Mouse (Mus musculus): ENCODE measurements around the gene Col25a1. TPM values are rescaled to one million over a fixed set of nuclear protein-coding genes. Genes with fewer than 3 reads are reported as not detected.

Gene Col25a1
- not detected in 2 replicates for polyA plus RNA-seq (2012; ENCODE audit: insufficient read depth, insufficient read length, low replicate concordance, missing spikeins)

DNA sequence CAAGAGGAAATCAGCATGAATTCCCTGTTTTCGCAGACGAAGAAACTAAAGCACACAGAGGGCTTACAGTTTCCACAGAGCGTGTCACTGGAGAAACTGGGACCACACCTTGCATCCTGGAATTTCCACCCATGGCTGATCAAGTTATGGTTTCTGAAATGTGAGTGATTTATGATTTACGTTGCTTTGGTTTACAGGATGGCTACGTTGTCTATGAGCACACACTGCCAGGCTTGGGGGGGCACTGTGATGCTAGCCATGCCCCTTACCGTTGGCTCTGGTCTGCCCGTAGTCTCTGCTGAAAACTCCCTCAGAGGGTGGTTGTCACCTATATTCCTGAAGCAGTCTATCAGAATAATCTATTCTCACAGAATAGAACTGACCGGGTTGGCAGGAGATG, at the start of gene Col25a1:
Gene Col25a1, plus strand, starts transcription at position 301 of the 400 bp plus-strand sequence.
- Histone ChIP-seq H3K4me1 (ENCODE audit: control insufficient read depth, insufficient read depth, low read length) (0 out of 2 replicates have a peak, but pooled peaks cover 3% of the 10 kb centered on the region), H3K4me3 (ENCODE audit: insufficient read depth, low read depth, low read length) (no peak within 1 kb of the TSS), H3K27ac (ENCODE audit: insufficient read depth, low read depth, low read length) (no peak within 1 kb of the TSS)
- WGBS: 90% methylated on average over 8 of the region's 8 CpGs
- TF ChIP-seq POLR2A (IDR thresholded peaks at IDR 0.05; ENCODE audit: insufficient read depth, low read depth, low read length): no peak
- no peak for TF ChIP-seq CTCF (IDR thresholded peaks at IDR 0.05; ENCODE audit: insufficient read depth, low read depth, low read length)

DNA sequence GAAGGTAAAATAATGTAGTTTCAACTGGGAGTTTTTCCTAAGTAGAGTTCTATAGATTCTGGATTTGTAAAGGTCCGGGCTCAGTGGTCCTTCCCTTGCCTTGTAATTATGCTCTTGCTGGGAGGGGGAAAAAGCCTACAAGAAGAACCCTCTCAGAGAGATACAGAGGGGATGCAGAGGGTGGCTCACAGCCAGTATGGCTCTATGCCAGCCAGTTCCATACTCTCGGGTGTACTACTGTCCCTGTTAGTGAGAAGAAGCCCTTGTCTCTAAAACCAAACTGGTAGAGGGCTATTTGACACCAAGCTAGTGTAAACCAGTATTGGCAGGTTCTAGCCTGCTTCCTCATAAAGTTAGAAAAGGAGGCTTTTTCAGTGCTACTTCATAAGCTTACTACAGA, 48.0 kb upstream of the Col25a1 start:
- WGBS: 27% methylated on average over 2 of the region's 2 CpGs

GRCm38 (mm10) chr3:130086372-130087080, 44.8 kb upstream of the Col25a1 start:
- Histone ChIP-seq H3K27ac (ENCODE audit: insufficient read depth, low read depth, low read length) (no peak overlapping the region), H3K4me1 (ENCODE audit: control insufficient read depth, insufficient read depth, low read length) (peaks cover 2% of the 10 kb centered on the region; the same call in 1 of the 2 replicates), H3K4me3 (ENCODE audit: insufficient read depth, low read depth, low read length) (no peak overlapping the region)
- no peak for TF ChIP-seq CTCF (IDR thresholded peaks at IDR 0.05; ENCODE audit: insufficient read depth, low read depth, low read length)
- 42% methylated on average over 13 of the region's 13 CpGs for WGBS

More for the DNA sequence above, 48.0 kb upstream of the Col25a1 start:
- TF ChIP-seq CTCF (IDR thresholded peaks at IDR 0.05; ENCODE audit: insufficient read depth, low read depth, low read length) (no peak), POLR2A (IDR thresholded peaks at IDR 0.05; ENCODE audit: insufficient read depth, low read depth, low read length) (no peak)
- H3K27ac ChIP-seq (ENCODE audit: insufficient read depth, low read depth, low read length): no peak overlapping the region
- H3K4me3 ChIP-seq (ENCODE audit: insufficient read depth, low read depth, low read length): no peak overlapping the region
- peaks cover 2% of the 10 kb centered on the region; the same call in 1 of the 2 replicates for H3K4me1 ChIP-seq (ENCODE audit: control insufficient read depth, insufficient read depth, low read length)

- Histone ChIP-seq H3K4me3 (ENCODE audit: insufficient read depth, low read depth, low read length) (no peak overlapping the region), H3K27ac (ENCODE audit: insufficient read depth, low read depth, low read length) (no peak overlapping the region), H3K4me1 (ENCODE audit: control insufficient read depth, insufficient read depth, low read length) (peaks cover 2% of the 10 kb centered on the region; the same call in 1 of the 2 replicates)
- WGBS: 90% methylated on average over 9 of the region's 9 CpGs
- TF ChIP-seq POLR2A (IDR thresholded peaks at IDR 0.05; ENCODE audit: insufficient read depth, low read depth, low read length) (no peak), CTCF (IDR thresholded peaks at IDR 0.05; ENCODE audit: insufficient read depth, low read depth, low read length) (no peak)
Measured at GRCm38 (mm10) chr3:130087466-130087865, 43.8 kb upstream of the Col25a1 start.

GRCm38 (mm10) chr3:130088654-130089053, 42.6 kb upstream of the Col25a1 start:
- no peak overlapping the region for H3K4me3 ChIP-seq (ENCODE audit: insufficient read depth, low read depth, low read length)
- no peak overlapping the region for H3K27ac ChIP-seq (ENCODE audit: insufficient read depth, low read depth, low read length)
- WGBS: 93% methylated on average over 9 of the region's 9 CpGs
- H3K4me1 ChIP-seq (ENCODE audit: control insufficient read depth, insufficient read depth, low read length): peaks cover 2% of the 10 kb centered on the region; the same call in 1 of the 2 replicates
- no peak for TF ChIP-seq CTCF (IDR thresholded peaks at IDR 0.05; ENCODE audit: insufficient read depth, low read depth, low read length)
- no peak for TF ChIP-seq POLR2A (IDR thresholded peaks at IDR 0.05; ENCODE audit: insufficient read depth, low read depth, low read length)

- TF ChIP-seq CTCF (IDR thresholded peaks at IDR 0.05; ENCODE audit: insufficient read depth, low read depth, low read length) (no peak), POLR2A (IDR thresholded peaks at IDR 0.05; ENCODE audit: insufficient read depth, low read depth, low read length) (no peak)
- Histone ChIP-seq H3K4me1 (ENCODE audit: control insufficient read depth, insufficient read depth, low read length) (peaks cover 2% of the 10 kb centered on the region; the same call in 1 of the 2 replicates), H3K27ac (ENCODE audit: insufficient read depth, low read depth, low read length) (no peak overlapping the region), H3K4me3 (ENCODE audit: insufficient read depth, low read depth, low read length) (no peak overlapping the region)
- 34% methylated on average over 9 of the region's 9 CpGs for WGBS
Measured at GRCm38 (mm10) chr3:130090460-130090859, 40.8 kb upstream of the Col25a1 start.

GRCm38 (mm10) chr3:130094125-130094704, 37.1 kb upstream of the Col25a1 start:
- 70% methylated on average over 5 of the region's 5 CpGs for WGBS
- no peaks in the 10 kb centered on the region for H3K4me1 ChIP-seq (ENCODE audit: control insufficient read depth, insufficient read depth, low read length)
- TF ChIP-seq POLR2A (IDR thresholded peaks at IDR 0.05; ENCODE audit: insufficient read depth, low read depth, low read length) (no peak), CTCF (IDR thresholded peaks at IDR 0.05; ENCODE audit: insufficient read depth, low read depth, low read length) (no peak)
- no peak overlapping the region for H3K27ac ChIP-seq (ENCODE audit: insufficient read depth, low read depth, low read length)
- H3K4me3 ChIP-seq (ENCODE audit: insufficient read depth, low read depth, low read length): no peak overlapping the region

DNA sequence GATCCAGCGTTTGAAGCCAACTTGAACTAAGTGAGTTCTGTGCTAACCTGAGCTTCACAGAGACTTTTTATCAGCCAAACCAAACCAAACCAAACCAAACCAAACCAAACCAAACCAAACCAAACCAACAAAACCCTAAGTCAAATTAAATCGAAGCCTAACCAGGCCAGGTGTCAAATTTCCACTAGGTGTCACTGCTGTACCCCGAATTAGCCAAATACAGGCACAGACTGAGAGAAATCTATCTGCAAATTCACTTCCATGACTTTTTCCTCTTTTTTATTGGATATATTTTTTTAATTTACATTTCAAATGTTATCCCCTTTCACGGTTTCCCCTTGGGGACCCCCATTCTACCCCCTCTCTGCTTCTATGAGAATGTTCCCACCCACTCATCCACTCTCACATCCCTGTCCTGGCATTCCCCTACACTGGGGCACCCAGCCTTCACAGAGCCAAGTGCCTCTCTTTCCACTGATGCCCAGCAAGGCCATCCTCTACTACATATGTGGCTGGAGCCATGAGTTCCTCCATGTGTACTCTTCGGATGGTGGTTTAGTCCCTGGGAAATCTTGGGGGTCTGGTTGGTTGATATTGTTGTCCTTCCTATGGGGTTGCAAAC, 36.0 kb upstream of the Col25a1 start:
- Histone ChIP-seq H3K4me1 (ENCODE audit: control insufficient read depth, insufficient read depth, low read length) (no peaks in the 10 kb centered on the region), H3K4me3 (ENCODE audit: insufficient read depth, low read depth, low read length) (no peak overlapping the region), H3K27ac (ENCODE audit: insufficient read depth, low read depth, low read length) (no peak overlapping the region)
- 39% methylated on average over 5 of the region's 5 CpGs for WGBS
- no peak for TF ChIP-seq POLR2A (IDR thresholded peaks at IDR 0.05; ENCODE audit: insufficient read depth, low read depth, low read length)
- TF ChIP-seq CTCF (IDR thresholded peaks at IDR 0.05; ENCODE audit: insufficient read depth, low read depth, low read length): no peak

GRCm38 (mm10) chr3:130103486-130103885, 27.8 kb upstream of the Col25a1 start:
- Histone ChIP-seq H3K4me1 (ENCODE audit: control insufficient read depth, insufficient read depth, low read length) (no peaks in the 10 kb centered on the region), H3K27ac (ENCODE audit: insufficient read depth, low read depth, low read length) (no peak overlapping the region), H3K4me3 (ENCODE audit: insufficient read depth, low read depth, low read length) (no peak overlapping the region)
- WGBS: 78% methylated on average over 8 of the region's 8 CpGs
- TF ChIP-seq CTCF (IDR thresholded peaks at IDR 0.05; ENCODE audit: insufficient read depth, low read depth, low read length) (no peak), POLR2A (IDR thresholded peaks at IDR 0.05; ENCODE audit: insufficient read depth, low read depth, low read length) (no peak)

All from olfactory bulb, adult 2 months (tissue).